Mouse (Mus musculus): Measurements from ENCODE around the gene Zbtb24. TPM values are rescaled to one million over a fixed set of nuclear protein-coding genes. Genes with fewer than 3 reads are reported as not detected.

Zbtb24 gene
- polyA plus RNA-seq, 1 experiment = 11.9 TPM

- TF ChIP-seq POLR2A (IDR thresholded peaks at IDR 0.05; ENCODE audit: borderline replicate concordance, control insufficient read depth, low read depth, low read length) (no peak), CTCF (IDR thresholded peaks at IDR 0.05; ENCODE audit: control insufficient read depth, insufficient read depth, low read length) (no peak)
- WGBS = 81% methylated on average over 3 of the region's 3 CpGs
- peaks cover 2% of the 10 kb centered on the region; the same call in 1 of the 2 replicates for H3K4me1 ChIP-seq (ENCODE audit: control insufficient read depth, insufficient read depth, low read length)
- no peak overlapping the region for H3K4me3 ChIP-seq (replicated peaks; ENCODE audit: control insufficient read depth, low read depth, low read length)
- no peak overlapping the region for H3K27ac ChIP-seq (ENCODE audit: control insufficient read depth, insufficient read depth, low read depth, low read length, poor library complexity)
These were observed 2.6 kb downstream of the Zbtb24 start for GRCm38 (mm10) chr10:41452791-41453190.

- H3K4me3 ChIP-seq (replicated peaks; ENCODE audit: control insufficient read depth, low read depth, low read length) = no peak overlapping the region
- TF ChIP-seq POLR2A (IDR thresholded peaks at IDR 0.05; ENCODE audit: borderline replicate concordance, control insufficient read depth, low read depth, low read length) = no peak
- no peak for TF ChIP-seq CTCF (IDR thresholded peaks at IDR 0.05; ENCODE audit: control insufficient read depth, insufficient read depth, low read length)
- no peak overlapping the region for H3K27ac ChIP-seq (ENCODE audit: control insufficient read depth, insufficient read depth, low read depth, low read length, poor library complexity)
- WGBS = 84% methylated on average over 4 of the region's 4 CpGs
- H3K4me1 ChIP-seq (ENCODE audit: control insufficient read depth, insufficient read depth, low read length) = no peaks in the 10 kb centered on the region
These were observed 9.8 kb downstream of the Zbtb24 start for GRCm38 (mm10) chr10:41459990-41460389.

GRCm38 (mm10) chr10:41460501-41460900 is 10.3 kb downstream of the Zbtb24 start:
- 66% methylated on average over 2 of the region's 2 CpGs for WGBS
- no peaks in the 10 kb centered on the region for H3K4me1 ChIP-seq (ENCODE audit: control insufficient read depth, insufficient read depth, low read length)
- H3K4me3 ChIP-seq (replicated peaks; ENCODE audit: control insufficient read depth, low read depth, low read length) = no peak overlapping the region
- H3K27ac ChIP-seq (ENCODE audit: control insufficient read depth, insufficient read depth, low read depth, low read length, poor library complexity) = no peak overlapping the region
- TF ChIP-seq POLR2A (IDR thresholded peaks at IDR 0.05; ENCODE audit: borderline replicate concordance, control insufficient read depth, low read depth, low read length) (no peak), CTCF (IDR thresholded peaks at IDR 0.05; ENCODE audit: control insufficient read depth, insufficient read depth, low read length) (no peak)

- Histone ChIP-seq H3K27ac (ENCODE audit: control insufficient read depth, insufficient read depth, low read depth, low read length, poor library complexity) (no peak overlapping the region), H3K4me1 (ENCODE audit: control insufficient read depth, insufficient read depth, low read length) (no peaks in the 10 kb centered on the region), H3K4me3 (replicated peaks; ENCODE audit: control insufficient read depth, low read depth, low read length) (no peak overlapping the region)
- TF ChIP-seq POLR2A (IDR thresholded peaks at IDR 0.05; ENCODE audit: borderline replicate concordance, control insufficient read depth, low read depth, low read length) (no peak), CTCF (IDR thresholded peaks at IDR 0.05; ENCODE audit: control insufficient read depth, insufficient read depth, low read length) (no peak)
- WGBS = 83% methylated on average over 3 of the region's 3 CpGs
These were observed 11.0 kb downstream of the Zbtb24 start for GRCm38 (mm10) chr10:41461057-41461722.

- Histone ChIP-seq H3K27ac (ENCODE audit: control insufficient read depth, insufficient read depth, low read depth, low read length, poor library complexity) (no peak overlapping the region), H3K4me1 (ENCODE audit: control insufficient read depth, insufficient read depth, low read length) (no peaks in the 10 kb centered on the region), H3K4me3 (replicated peaks; ENCODE audit: control insufficient read depth, low read depth, low read length) (no peak overlapping the region)
- no peak for TF ChIP-seq POLR2A (IDR thresholded peaks at IDR 0.05; ENCODE audit: borderline replicate concordance, control insufficient read depth, low read depth, low read length)
- no peak for TF ChIP-seq CTCF (IDR thresholded peaks at IDR 0.05; ENCODE audit: control insufficient read depth, insufficient read depth, low read length)
- 90% methylated on average over 15 of the region's 15 CpGs for WGBS
These were observed 14.3 kb downstream of the Zbtb24 start for GRCm38 (mm10) chr10:41464401-41464955.

GRCm38 (mm10) chr10:41467325-41467724 is 17.1 kb downstream of the Zbtb24 start:
- Histone ChIP-seq H3K4me1 (ENCODE audit: control insufficient read depth, insufficient read depth, low read length) (no peaks in the 10 kb centered on the region), H3K27ac (ENCODE audit: control insufficient read depth, insufficient read depth, low read depth, low read length, poor library complexity) (no peak overlapping the region), H3K4me3 (replicated peaks; ENCODE audit: control insufficient read depth, low read depth, low read length) (no peak overlapping the region)
- TF ChIP-seq POLR2A (IDR thresholded peaks at IDR 0.05; ENCODE audit: borderline replicate concordance, control insufficient read depth, low read depth, low read length) (no peak), CTCF (IDR thresholded peaks at IDR 0.05; ENCODE audit: control insufficient read depth, insufficient read depth, low read length) (no peak)
- 83% methylated on average over 6 of the region's 6 CpGs for WGBS

GRCm38 (mm10) chr10:41470693-41471092 is 20.5 kb downstream of the Zbtb24 start:
- TF ChIP-seq CTCF (IDR thresholded peaks at IDR 0.05; ENCODE audit: control insufficient read depth, insufficient read depth, low read length) = no peak
- no peak for TF ChIP-seq POLR2A (IDR thresholded peaks at IDR 0.05; ENCODE audit: borderline replicate concordance, control insufficient read depth, low read depth, low read length)
- Histone ChIP-seq H3K4me1 (ENCODE audit: control insufficient read depth, insufficient read depth, low read length) (peaks cover 2% of the 10 kb centered on the region; the same call in 1 of the 2 replicates), H3K27ac (ENCODE audit: control insufficient read depth, insufficient read depth, low read depth, low read length, poor library complexity) (no peak overlapping the region), H3K4me3 (replicated peaks; ENCODE audit: control insufficient read depth, low read depth, low read length) (no peak overlapping the region)
- WGBS = 71% methylated on average over 3 of the region's 3 CpGs

GRCm38 (mm10) chr10:41472534-41472933 is 22.4 kb downstream of the Zbtb24 start:
- TF ChIP-seq CTCF (IDR thresholded peaks at IDR 0.05; ENCODE audit: control insufficient read depth, insufficient read depth, low read length) (no peak), POLR2A (IDR thresholded peaks at IDR 0.05; ENCODE audit: borderline replicate concordance, control insufficient read depth, low read depth, low read length) (no peak)
- Histone ChIP-seq H3K4me3 (replicated peaks; ENCODE audit: control insufficient read depth, low read depth, low read length) (no peak overlapping the region), H3K4me1 (ENCODE audit: control insufficient read depth, insufficient read depth, low read length) (peaks cover 2% of the 10 kb centered on the region; the same call in 1 of the 2 replicates), H3K27ac (ENCODE audit: control insufficient read depth, insufficient read depth, low read depth, low read length, poor library complexity) (no peak overlapping the region)

Data from bone marrow, adult 2 months (tissue).